Mouse (Mus musculus) midbrain, embryonic 13.5 days (tissue): ENCODE results near the gene Ten1. TPM values are rescaled to one million over a fixed set of nuclear protein-coding genes. Genes with fewer than 3 reads are reported as not detected.

Experiments
- ATAC-seq: fragments of 200-750 bp; cut with Nextera tagmentation; 2 replicates; pipeline ENCODE4 v1.8.0; 2017; ENCODE audit warnings: mild to moderate bottlenecking, moderate TSS enrichment, moderate library complexity
- H3K27ac ChIP-seq: fragments of 300-500 bp; sonication (generic); 2 replicates; pipeline ENCODE4 v1.5.1; 2015; ENCODE audit warnings: inconsistent platforms, mild to moderate bottlenecking, moderate library complexity
- H3K27me3 ChIP-seq: fragments of 300-500 bp; sonication (generic); 2 replicates; pipeline ENCODE4 v1.6.1; 2015; ENCODE audit warnings: mild to moderate bottlenecking, inconsistent platforms
- H3K36me3 ChIP-seq: fragments of 300-500 bp; sonication (generic); 2 replicates; pipeline ENCODE4 v1.6.1; 2015; ENCODE audit warnings: mild to moderate bottlenecking, inconsistent platforms
- H3K4me1 ChIP-seq: fragments of 300-500 bp; sonication (generic); replicated peaks from 2 replicates; pipeline ENCODE4 v1.6.1; 2015; ENCODE audit warnings: inconsistent platforms
- H3K4me2 ChIP-seq: fragments of 300-500 bp; sonication (generic); replicated peaks from 2 replicates; pipeline ENCODE4 v1.6.1; 2015; ENCODE audit warnings: moderate library complexity, mild to moderate bottlenecking, inconsistent platforms
- H3K4me3 ChIP-seq: fragments of 300-500 bp; sonication (generic); replicated peaks from 2 replicates; pipeline ENCODE4 v1.5.1; 2015; ENCODE audit warnings: mild to moderate bottlenecking, inconsistent platforms
- H3K9ac ChIP-seq: fragments of 300-500 bp; sonication (generic); replicated peaks from 2 replicates; pipeline ENCODE4 v1.6.1; 2015; ENCODE audit warnings: mild to moderate bottlenecking, inconsistent platforms
- H3K9me3 ChIP-seq: fragments of 300-500 bp; sonication (generic); 2 replicates; pipeline ENCODE4 v1.6.1; 2016; ENCODE audit warnings: mild to moderate bottlenecking, inconsistent platforms
- WGBS: fragments of 180-500 bp; shearing (Covaris S2); methylation state at CpG from one replicate; pipeline ENCODE4 v1.1.7; 2015; 5-methylcytosine and 5-hydroxymethylcytosine counted together
- polyA plus RNA-seq: library from polyadenylated mRNA; unstranded; fragments of >200 nt; fragmentation: Nextera tagmentation; extraction: Ambion mirVana; gene quantifications from 2 replicates; pipeline ENCODE4 v1.2.1, GENCODE M21; 2015

Gene Ten1
- 78.4 and 88.2 TPM in 2 replicates for polyA plus RNA-seq

DNA sequence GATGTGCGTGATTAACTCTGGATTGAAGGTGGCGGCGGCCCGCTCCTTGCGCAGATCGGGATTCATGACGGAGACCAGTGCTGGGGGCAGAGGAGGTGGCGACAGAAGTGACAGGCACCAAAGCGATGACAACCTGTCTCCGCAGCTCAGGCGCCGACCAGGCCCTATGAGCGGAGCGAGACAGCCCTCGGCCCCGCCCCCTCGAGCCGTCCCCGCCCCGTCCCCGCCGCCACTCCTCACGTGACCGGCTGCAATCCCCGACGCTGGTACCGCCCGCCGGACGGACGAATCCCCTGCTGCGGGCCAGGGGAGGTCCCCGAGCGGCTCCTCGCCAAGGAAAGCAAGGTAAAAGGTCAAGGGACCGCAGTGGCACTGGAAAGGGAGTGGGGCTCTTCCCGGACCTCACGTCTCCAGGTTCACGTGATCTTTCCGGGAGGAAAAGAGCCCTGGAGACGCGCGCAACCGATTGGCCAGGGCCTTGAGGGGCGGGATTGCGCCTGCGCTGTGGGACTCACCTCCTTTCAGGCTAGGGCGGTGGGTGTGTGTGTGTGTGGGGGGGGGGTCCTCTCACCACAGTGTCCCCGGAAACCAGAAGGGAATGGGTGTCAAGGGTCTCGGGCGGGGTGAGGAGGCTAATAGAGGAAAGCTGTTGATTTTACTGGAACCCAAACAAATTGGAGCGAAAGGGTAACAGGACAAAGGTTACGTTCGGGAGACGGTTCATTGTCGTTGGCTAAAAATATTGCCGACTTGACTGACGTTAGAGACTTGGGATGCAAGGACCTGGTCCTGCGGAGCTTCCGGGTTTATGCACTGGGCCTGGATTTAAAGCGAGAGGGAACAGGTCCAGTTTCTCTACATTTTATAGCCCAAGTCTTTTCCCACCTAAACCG, at the start of gene Ten1, which contains the start of gene Acox1:
Gene Ten1, plus strand, starts transcription at position 217 of the 893 bp plus-strand sequence.
Gene Acox1, minus strand, starts transcription at position 407 of the 893 bp plus-strand sequence.
- Histone ChIP-seq H3K27me3 (no peaks in the 10 kb centered on the region), H3K4me3 (peak within 1 kb of the TSS; percentile 76), H3K9me3 (no peaks in the 10 kb centered on the region), H3K4me1 (peaks cover 29% of the 10 kb centered on the region), H3K36me3 (peaks cover 22% of the 10 kb centered on the region), H3K4me2 (peak within 1 kb of the TSS; percentile 73), H3K27ac (peak within 1 kb of the TSS; percentile 98), H3K9ac (peak within 1 kb of the TSS; percentile 87)
- peak; percentile 99 for ATAC-seq
- under 1% methylated on average over 62 of the region's 62 CpGs for WGBS

DNA sequence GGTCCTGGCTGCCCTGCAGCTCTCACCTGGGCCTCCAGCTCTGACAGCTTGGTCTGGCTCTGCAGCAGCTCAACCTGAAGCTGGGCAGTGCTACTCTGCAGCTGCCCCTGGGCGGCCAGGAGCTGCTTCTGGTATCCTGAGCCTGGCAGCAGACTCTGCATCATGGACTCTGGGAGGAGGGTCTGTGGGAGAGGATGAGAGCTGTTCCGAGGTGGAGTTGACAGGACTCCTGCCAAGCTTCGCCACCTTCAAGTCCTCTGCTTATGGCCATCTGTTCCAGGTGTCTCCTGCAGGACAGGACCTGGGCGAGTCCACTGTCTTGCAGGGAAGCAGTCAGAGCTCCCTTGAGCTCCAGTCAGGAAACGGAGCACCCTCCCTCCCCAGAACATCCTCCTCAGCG, 49.3 kb upstream of the Ten1 start:
- H3K4me3 ChIP-seq = no peak overlapping the region
- H3K27ac ChIP-seq = no peak overlapping the region
- H3K4me1 ChIP-seq = no peaks in the 10 kb centered on the region
- H3K4me2 ChIP-seq = no peak overlapping the region
- no peaks in the 10 kb centered on the region for H3K9me3 ChIP-seq
- ATAC-seq = no peak
- H3K9ac ChIP-seq = no peak overlapping the region
- H3K36me3 ChIP-seq = peaks cover 100% of the 10 kb centered on the region
- WGBS = 90% methylated on average over 6 of the region's 6 CpGs
- no peaks in the 10 kb centered on the region for H3K27me3 ChIP-seq

DNA sequence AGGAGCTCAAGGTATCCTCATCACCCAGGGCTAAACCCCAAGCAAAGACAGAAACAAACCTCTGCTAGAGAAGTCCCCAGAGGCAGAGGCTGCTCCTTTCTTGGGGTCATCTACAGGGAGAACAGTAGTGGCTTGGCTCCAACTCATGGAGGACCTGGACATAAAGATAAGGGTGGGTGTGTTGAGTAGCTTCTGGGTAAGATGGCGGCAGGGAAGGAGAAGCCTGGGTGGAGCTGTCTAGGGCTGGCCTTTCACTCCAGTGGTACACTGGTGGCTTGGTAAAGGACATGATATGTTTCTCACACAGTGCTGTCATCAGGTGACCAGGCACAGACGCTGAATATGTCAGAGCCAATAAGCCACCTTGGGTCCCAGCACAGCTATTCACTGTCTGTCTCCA, 47.7 kb upstream of the Ten1 start:
- H3K27me3 ChIP-seq = no peaks in the 10 kb centered on the region
- WGBS = 85% methylated on average over 2 of the region's 2 CpGs
- H3K36me3 ChIP-seq = peaks cover 100% of the 10 kb centered on the region
- H3K27ac ChIP-seq = no peak overlapping the region
- H3K4me3 ChIP-seq = no peak overlapping the region
- no peak overlapping the region for H3K9ac ChIP-seq
- no peak overlapping the region for H3K4me2 ChIP-seq
- no peak for ATAC-seq
- H3K4me1 ChIP-seq = no peaks in the 10 kb centered on the region
- no peaks in the 10 kb centered on the region for H3K9me3 ChIP-seq

DNA sequence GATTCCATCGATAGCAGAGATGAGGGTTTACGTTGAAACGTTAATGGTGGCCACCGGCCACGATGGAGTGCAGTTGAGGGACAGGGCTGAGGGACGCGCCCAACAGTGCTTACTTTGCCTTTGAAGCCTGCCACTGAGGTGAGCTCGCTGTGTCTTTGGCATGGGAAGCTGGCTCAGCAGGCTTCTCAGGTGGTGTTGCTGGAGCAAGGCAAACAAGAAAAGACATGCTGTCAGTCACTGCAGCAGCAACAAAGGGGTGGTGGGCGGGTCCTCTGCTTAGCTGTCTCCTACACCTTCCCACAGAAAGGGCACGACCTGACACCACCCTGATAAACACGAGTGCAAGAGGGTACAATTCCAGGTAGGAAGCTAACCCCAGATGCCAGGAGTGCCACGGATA, 37.3 kb upstream of the Ten1 start:
- H3K4me3 ChIP-seq = no peak overlapping the region
- no peak overlapping the region for H3K9ac ChIP-seq
- no peaks in the 10 kb centered on the region for H3K27me3 ChIP-seq
- H3K27ac ChIP-seq = no peak overlapping the region
- H3K9me3 ChIP-seq = no peaks in the 10 kb centered on the region
- 75% methylated on average over 12 of the region's 12 CpGs for WGBS
- H3K4me1 ChIP-seq = peaks cover 14% of the 10 kb centered on the region
- no peak overlapping the region for H3K4me2 ChIP-seq
- H3K36me3 ChIP-seq = peaks cover 80% of the 10 kb centered on the region
- no peak for ATAC-seq

DNA sequence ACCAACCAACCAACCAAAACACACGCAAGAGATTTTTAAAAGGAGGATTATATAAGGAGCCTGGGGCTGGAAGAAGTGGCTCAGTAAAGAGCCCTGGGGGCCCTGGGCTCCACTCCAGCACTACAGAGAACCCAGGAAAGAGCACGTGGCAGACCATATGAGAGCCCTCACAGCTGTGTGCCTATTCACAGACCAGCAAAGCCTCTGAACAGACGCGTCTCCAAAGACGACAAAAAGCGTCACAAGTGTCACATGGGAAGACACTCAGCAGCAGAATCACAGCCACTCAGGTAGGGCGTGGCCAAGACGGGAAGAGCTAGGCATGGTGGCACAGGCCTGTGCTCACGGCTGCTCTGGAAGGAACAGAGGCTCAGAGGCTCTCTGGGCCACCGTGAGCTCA, 36.5 kb upstream of the Ten1 start:
- no peak overlapping the region for H3K4me2 ChIP-seq
- peaks cover 23% of the 10 kb centered on the region for H3K4me1 ChIP-seq
- 71% methylated on average over 10 of the region's 10 CpGs for whole genome bisulfite sequencing
- H3K9ac ChIP-seq = no peak overlapping the region
- no peaks in the 10 kb centered on the region for H3K27me3 ChIP-seq
- H3K36me3 ChIP-seq = peaks cover 72% of the 10 kb centered on the region
- 0 out of 2 replicates have a peak, but pooled peaks have one; percentile 22 for ATAC-seq
- H3K4me3 ChIP-seq = no peak overlapping the region
- H3K9me3 ChIP-seq = no peaks in the 10 kb centered on the region
- H3K27ac ChIP-seq = no peak overlapping the region

DNA sequence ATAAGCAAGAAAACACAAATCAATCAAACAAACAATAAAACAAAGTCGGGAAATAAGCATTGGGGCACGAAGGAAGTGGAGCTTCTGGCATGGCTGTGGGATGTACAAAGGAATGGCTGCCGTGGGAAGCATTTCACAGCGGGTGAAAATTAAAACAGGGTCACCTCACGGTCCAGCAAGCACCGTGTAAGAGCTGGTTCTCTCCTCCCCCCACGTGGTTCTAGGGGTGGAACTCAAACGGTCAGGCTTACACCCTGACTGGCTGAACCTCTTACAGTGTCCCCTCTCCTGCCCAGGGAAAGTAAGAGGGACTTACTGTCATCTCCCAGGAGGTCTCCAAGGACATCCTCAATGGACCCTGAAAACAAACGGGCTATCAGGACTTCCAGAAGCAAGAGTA, 35.7 kb upstream of the Ten1 start:
- no peak overlapping the region for H3K4me3 ChIP-seq
- no peak overlapping the region for H3K27ac ChIP-seq
- no peaks in the 10 kb centered on the region for H3K27me3 ChIP-seq
- H3K9me3 ChIP-seq = no peaks in the 10 kb centered on the region
- H3K4me2 ChIP-seq = no peak overlapping the region
- WGBS = 35% methylated on average over 9 of the region's 9 CpGs
- peaks cover 23% of the 10 kb centered on the region for H3K4me1 ChIP-seq
- H3K36me3 ChIP-seq = peaks cover 63% of the 10 kb centered on the region
- 0 out of 2 replicates have a peak overlapping the region, but pooled peaks have one; percentile 19 for H3K9ac ChIP-seq
- ATAC-seq = no peak

DNA sequence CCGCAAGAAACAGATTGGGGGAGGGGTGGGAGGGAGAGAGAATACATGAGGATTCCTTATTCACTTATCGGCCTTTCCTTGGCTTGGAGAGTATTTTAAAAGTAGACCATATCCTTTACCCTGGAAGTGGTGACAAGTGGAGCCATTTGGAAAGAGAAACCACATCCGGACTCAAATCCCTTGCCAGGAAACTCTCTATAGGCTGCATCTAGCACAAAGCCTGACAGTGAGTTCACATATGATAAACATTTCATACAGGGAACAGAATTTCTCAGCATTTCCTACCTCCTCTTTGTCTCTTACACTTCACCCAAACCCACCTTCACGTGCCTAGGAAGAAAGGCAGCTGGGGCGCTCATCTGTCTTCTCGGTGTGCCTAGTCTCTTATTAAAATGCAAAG, 31.4 kb upstream of the Ten1 start:
- H3K27me3 ChIP-seq = no peaks in the 10 kb centered on the region

DNA sequence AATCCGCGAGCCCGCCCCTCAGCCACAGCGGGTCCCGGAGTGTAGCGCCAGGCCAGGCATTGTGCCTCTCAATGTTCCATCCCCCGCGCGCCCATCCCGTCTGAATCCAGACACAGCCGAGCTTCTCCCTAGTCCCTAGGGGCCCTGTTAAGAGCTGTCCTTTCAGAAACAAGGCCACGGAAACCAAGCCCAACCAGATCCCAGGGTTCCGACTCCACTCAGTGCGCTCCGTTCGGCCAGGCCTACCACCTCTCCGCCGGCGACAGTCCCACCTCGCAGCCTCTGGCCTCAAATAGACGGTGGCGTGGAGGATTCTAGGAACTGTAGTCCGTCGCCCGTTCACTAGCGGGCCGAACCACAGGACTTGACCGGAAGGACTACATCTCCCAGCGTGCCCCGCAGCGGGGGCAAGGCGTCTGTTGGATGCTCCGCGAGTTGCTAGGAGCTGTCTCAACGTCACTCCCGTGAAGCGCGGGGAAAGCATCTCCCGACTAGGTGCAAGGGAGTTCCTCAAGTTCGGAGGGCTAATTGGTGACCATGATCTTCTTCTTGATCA, 30.7 kb upstream of the Ten1 start, which contains the start of gene Fbf1:
Gene Fbf1, minus strand, starts transcription at position 283 of the 556 bp plus-strand sequence.
- peaks cover 46% of the 10 kb centered on the region for H3K36me3 ChIP-seq
- peak; percentile 99 for ATAC-seq

More for the DNA sequence above, 31.4 kb upstream of the Ten1 start:
- Histone ChIP-seq H3K9ac (peak overlapping the region; percentile 90), H3K4me3 (peak overlapping the region; percentile 82), H3K4me1 (peaks cover 25% of the 10 kb centered on the region), H3K4me2 (peak overlapping the region; percentile 71), H3K27ac (peak overlapping the region; percentile 95), H3K9me3 (no peaks in the 10 kb centered on the region), H3K36me3 (peaks cover 40% of the 10 kb centered on the region)
- ATAC-seq = no peak
- WGBS = 10% methylated on average over 6 of the region's 6 CpGs

DNA sequence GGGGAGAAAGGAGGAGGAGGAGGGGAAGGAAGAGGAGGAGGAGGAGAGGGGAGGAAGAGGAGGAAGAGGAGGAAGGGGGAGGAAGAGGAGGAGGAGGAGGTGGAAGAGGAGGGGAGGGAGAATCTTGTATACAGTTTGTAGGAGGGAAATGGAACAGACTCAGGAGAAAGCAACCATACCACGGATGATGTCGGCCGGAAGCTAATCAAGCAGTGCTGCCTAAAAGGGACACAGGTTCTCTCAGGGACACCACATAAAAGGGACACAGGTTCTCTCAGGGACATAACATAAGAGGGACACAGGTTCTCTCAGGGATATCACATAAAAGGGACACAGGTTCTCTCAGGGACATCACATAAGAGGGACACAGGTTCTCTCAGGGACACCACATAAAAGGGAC, 29.4 kb upstream of the Ten1 start:
- no peak overlapping the region for H3K4me3 ChIP-seq
- no peaks in the 10 kb centered on the region for H3K27me3 ChIP-seq
- no peak overlapping the region for H3K27ac ChIP-seq
- WGBS = 89% methylated on average over 3 of the region's 3 CpGs
- H3K9ac ChIP-seq = no peak overlapping the region
- no peak overlapping the region for H3K4me2 ChIP-seq
- peaks cover 17% of the 10 kb centered on the region for H3K4me1 ChIP-seq
- no peak for ATAC-seq
- H3K36me3 ChIP-seq = peaks cover 47% of the 10 kb centered on the region
- no peaks in the 10 kb centered on the region for H3K9me3 ChIP-seq

More for the DNA sequence above, 30.7 kb upstream of the Ten1 start, which contains the start of gene Fbf1:
- peak within 1 kb of the TSS; percentile 71 for H3K4me2 ChIP-seq
- H3K27ac ChIP-seq = peak within 1 kb of the TSS; percentile 95
- no peaks in the 10 kb centered on the region for H3K9me3 ChIP-seq
- H3K9ac ChIP-seq = peak within 1 kb of the TSS; percentile 90
- H3K27me3 ChIP-seq = no peaks in the 10 kb centered on the region
- under 1% methylated on average over 40 of the region's 40 CpGs for WGBS
- peaks cover 20% of the 10 kb centered on the region for H3K4me1 ChIP-seq
- H3K4me3 ChIP-seq = peak within 1 kb of the TSS; percentile 82

DNA sequence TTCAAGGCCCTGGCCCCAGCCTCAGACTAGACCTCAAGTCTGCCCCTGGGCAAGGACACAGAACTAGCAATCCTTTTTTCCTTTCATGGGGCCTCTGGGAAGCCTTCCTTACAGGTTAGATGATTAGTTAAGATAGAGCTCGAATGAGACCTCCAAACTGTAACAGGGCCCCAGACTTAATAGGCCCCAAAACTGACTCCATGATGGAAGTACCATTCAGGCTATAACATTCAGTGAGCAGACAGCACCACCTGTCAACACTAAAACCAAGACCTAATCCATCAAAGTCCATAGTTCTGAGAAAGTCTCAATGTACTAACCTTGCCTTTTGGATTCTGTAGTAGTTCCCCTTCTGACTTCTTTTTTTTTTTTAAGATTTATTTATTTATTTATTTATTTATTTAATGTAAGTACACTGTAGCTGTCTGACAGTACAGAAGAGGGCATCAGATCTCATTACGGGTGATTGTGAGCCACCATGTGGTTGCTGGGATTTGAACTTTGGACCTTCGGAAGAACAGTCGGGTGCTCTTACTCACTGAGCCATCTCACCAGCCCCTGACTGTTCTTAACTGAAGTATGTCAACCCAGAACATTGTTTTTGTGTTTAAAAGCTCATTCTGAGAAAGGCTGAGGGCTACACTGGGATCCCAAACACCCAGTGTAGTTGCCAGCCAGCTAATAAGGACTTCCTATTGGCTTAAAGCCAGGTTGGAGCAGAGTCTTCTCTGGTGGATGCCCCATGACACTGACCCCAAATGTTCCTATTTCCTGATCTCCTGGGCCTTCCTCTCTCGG, 28.5 kb upstream of the Ten1 start:
- ATAC-seq = no peak
- Histone ChIP-seq H3K27ac (no peak overlapping the region), H3K4me1 (peaks cover 17% of the 10 kb centered on the region), H3K4me3 (no peak overlapping the region), H3K27me3 (no peaks in the 10 kb centered on the region), H3K36me3 (peaks cover 47% of the 10 kb centered on the region), H3K4me2 (no peak overlapping the region), H3K9me3 (no peaks in the 10 kb centered on the region), H3K9ac (no peak overlapping the region)
- WGBS = 92% methylated on average over 5 of the region's 5 CpGs

DNA sequence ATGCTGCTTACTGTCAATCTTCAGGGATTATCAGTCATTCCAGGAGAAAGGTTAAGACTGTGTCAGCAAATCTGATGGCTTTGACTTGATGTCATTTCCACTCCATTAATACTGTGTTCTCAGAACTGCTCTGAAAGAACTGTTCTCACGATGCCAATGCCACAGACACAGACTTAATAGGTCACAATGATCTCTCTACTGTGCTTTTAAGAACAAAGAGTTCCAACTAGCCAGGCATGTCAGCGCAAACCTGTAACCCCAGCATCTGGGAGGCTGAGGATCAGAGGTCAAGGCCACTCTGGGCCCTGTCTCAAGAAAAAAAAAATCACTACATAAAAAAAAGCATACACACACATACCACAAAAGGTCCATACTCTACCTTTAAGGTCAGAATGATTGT, 26.7 kb upstream of the Ten1 start:
- Histone ChIP-seq H3K4me1 (peaks cover 7% of the 10 kb centered on the region), H3K9ac (no peak overlapping the region), H3K27me3 (no peaks in the 10 kb centered on the region), H3K36me3 (peaks cover 58% of the 10 kb centered on the region), H3K27ac (no peak overlapping the region), H3K9me3 (no peaks in the 10 kb centered on the region), H3K4me2 (no peak overlapping the region), H3K4me3 (no peak overlapping the region)
- no peak for ATAC-seq
- WGBS = 80% methylated on average over 2 of the region's 2 CpGs
